Mouse (Mus musculus) heart, embryonic 12.5 days (tissue): ENCODE results near the gene Slc39a7. TPM values are rescaled to one million over a fixed set of nuclear protein-coding genes. Genes with fewer than 3 reads are reported as not detected.

Experiments used
- ATAC-seq: fragments of 200-750 bp; cut with Nextera tagmentation; 2 replicates; pipeline ENCODE4 v1.8.0; 2017; ENCODE audit warnings: moderate TSS enrichment, moderate library complexity; ENCODE audit not compliant: insufficient number of reproducible peaks, low FRiP score
- H3K27ac ChIP-seq: fragments of 300-500 bp; sonication (generic); 2 replicates; pipeline ENCODE4 v1.5.1; 2016; ENCODE audit warnings: mild to moderate bottlenecking, moderate library complexity; ENCODE audit not compliant: poor library complexity, severe bottlenecking
- H3K27me3 ChIP-seq: fragments of 300-500 bp; sonication (generic); replicated peaks from 2 replicates; pipeline ENCODE4 v1.6.1; 2016; ENCODE audit warnings: mild to moderate bottlenecking, moderate library complexity
- H3K36me3 ChIP-seq: fragments of 300-500 bp; sonication (generic); 2 replicates; pipeline ENCODE4 v1.6.1; 2016; ENCODE audit warnings: mild to moderate bottlenecking, moderate library complexity
- H3K4me1 ChIP-seq: fragments of 300-500 bp; sonication (generic); replicated peaks from 2 replicates; pipeline ENCODE4 v1.6.1; 2016; ENCODE audit warnings: mild to moderate bottlenecking
- H3K4me2 ChIP-seq: fragments of 300-500 bp; sonication (generic); 2 replicates; pipeline ENCODE4 v1.6.1; 2016; ENCODE audit warnings: mild to moderate bottlenecking, moderate library complexity
- H3K4me3 ChIP-seq: fragments of 300-500 bp; sonication (generic); 2 replicates; pipeline ENCODE4 v1.5.1; 2016; ENCODE audit warnings: mild to moderate bottlenecking
- H3K9ac ChIP-seq: fragments of 300-500 bp; sonication (generic); 2 replicates; pipeline ENCODE4 v1.6.1; 2016; ENCODE audit warnings: mild to moderate bottlenecking, moderate library complexity
- H3K9me3 ChIP-seq: fragments of 300-500 bp; sonication (generic); replicated peaks from 2 replicates; pipeline ENCODE4 v1.6.1; 2016; ENCODE audit warnings: mild to moderate bottlenecking, moderate library complexity
- WGBS: fragments of 180-500 bp; shearing (Covaris S2); methylation state at CpG from one replicate; pipeline ENCODE4 v1.1.7; 2016; 5-methylcytosine and 5-hydroxymethylcytosine counted together
- microRNA counts: library from miRNA; unstranded; fragments of <30 nt; microRNA quantifications from one replicate; lab custom pipeline; 2017
- microRNA-seq: library from miRNA; unstranded; fragments of <30 nt; microRNA quantifications from one replicate; pipeline ENCODE4, GENCODE M21; 2017
- polyA plus RNA-seq: library from polyadenylated mRNA; unstranded; fragments of >200 nt; fragmentation: Nextera tagmentation; extraction: Ambion mirVana; gene quantifications from 2 replicates; pipeline ENCODE4 v1.2.1, GENCODE M21; 2016

Slc39a7 gene
- polyA plus RNA-seq, 1 experiment from 2014 or later: 130 TPM

- H3K4me1 ChIP-seq: peaks cover 22% of the 10 kb centered on the region
- H3K27me3 ChIP-seq: peaks cover 57% of the 10 kb centered on the region
- WGBS: under 1% methylated on average over 17 of the region's 17 CpGs
- no peaks in the 10 kb centered on the region for H3K9me3 ChIP-seq
- peak; percentile 84 for ATAC-seq
- H3K27ac ChIP-seq: no peak overlapping the region
- H3K9ac ChIP-seq: no peak overlapping the region; the same call in 1 of the 2 replicates
- H3K4me2 ChIP-seq: peak overlapping the region; percentile 70
- H3K4me3 ChIP-seq: peak overlapping the region; percentile 42
- no peaks in the 10 kb centered on the region for H3K36me3 ChIP-seq
These were observed 52.9 kb downstream of the Slc39a7 start for GRCm38 (mm10) chr17:33978631-33979031.

MicroRNA genes within 50 kb of the gene (microRNA counts, 519-probe panel; counts per million panel counts)
- microRNA mmu-miR-219 (lab: Ali Mortazavi, UCI): not detected

Small RNA genes lying within 50 kb of the gene (microRNA-seq; reads per million reads assigned to microRNA genes)
- gene Mir219a-1: 0.71 reads per million
- not detected for gene Mir219c

Other genes starting within 250 kb of the Slc39a7 start
- gene Angptl4, start 249.9 kb downstream of the Slc39a7 start, polyA plus RNA-seq: 6.9 and 7.5 TPM in 2 replicates
- gene Kank3, start 221.2 kb downstream of the Slc39a7 start, polyA plus RNA-seq: 39.0 and 43.9 TPM in 2 replicates
- 570 and 574 TPM in 2 replicates for gene Rps28, start 207.1 kb downstream of the Slc39a7 start, polyA plus RNA-seq
- gene Ndufa7, start 207.1 kb downstream of the Slc39a7 start, polyA plus RNA-seq: 431 and 466 TPM in 2 replicates
- 41.5 and 43.8 TPM in 2 replicates for gene Cd320, start 188.6 kb downstream of the Slc39a7 start, polyA plus RNA-seq
- gene Gm7029, start 157.8 kb downstream of the Slc39a7 start, polyA plus RNA-seq: not detected in 2 replicates
- gene Kifc1, start 141.0 kb downstream of the Slc39a7 start, polyA plus RNA-seq: 3.5 and 5.5 TPM in 2 replicates
- gene Platr17, start 126.5 kb downstream of the Slc39a7 start, polyA plus RNA-seq: 0.24 and 0.29 TPM in 2 replicates
- gene Daxx, start 122.3 kb downstream of the Slc39a7 start, polyA plus RNA-seq: 36.8 and 39.0 TPM in 2 replicates
- gene Tapbp, start 115.8 kb downstream of the Slc39a7 start, polyA plus RNA-seq: 29.4 and 32.5 TPM in 2 replicates
- 17.0 and 17.7 TPM in 2 replicates for gene Zbtb22, start 115.8 kb downstream of the Slc39a7 start, polyA plus RNA-seq
- gene Rgl2, start 102.1 kb downstream of the Slc39a7 start, polyA plus RNA-seq: 46.3 and 48.4 TPM in 2 replicates
- gene Pfdn6, start 91.3 kb downstream of the Slc39a7 start, polyA plus RNA-seq: 127 and 129 TPM in 2 replicates
- 25.3 and 26.5 TPM in 2 replicates for gene Wdr46, start 91.0 kb downstream of the Slc39a7 start, polyA plus RNA-seq
- gene B3galt4, start 80.2 kb downstream of the Slc39a7 start, polyA plus RNA-seq: 7.2 and 7.4 TPM in 2 replicates
- 43.0 and 43.9 TPM in 2 replicates for gene Vps52, start 75.9 kb downstream of the Slc39a7 start, polyA plus RNA-seq
- gene Rps18, start 75.7 kb downstream of the Slc39a7 start, polyA plus RNA-seq: 850 and 856 TPM in 2 replicates
- gene H2-K1, start 31.3 kb downstream of the Slc39a7 start, polyA plus RNA-seq: 16.1 and 18.3 TPM in 2 replicates
- gene Ring1, start 7.0 kb downstream of the Slc39a7 start, polyA plus RNA-seq: 14.9 and 16.5 TPM in 2 replicates
- gene H2-Ke6, start 3.6 kb downstream of the Slc39a7 start, polyA plus RNA-seq: 46.7 and 48.0 TPM in 2 replicates
- 34.7 and 36.9 TPM in 2 replicates for gene Rxrb, start 130 bp upstream of the Slc39a7 start, polyA plus RNA-seq
- 0.48 and 0.83 TPM in 2 replicates for gene Col11a2, start 7.8 kb upstream of the Slc39a7 start, polyA plus RNA-seq
- gene H2-Oa, start 60.7 kb upstream of the Slc39a7 start, polyA plus RNA-seq: 0.26 and 0.37 TPM in 2 replicates
- gene H2-DMa, start 87.9 kb upstream of the Slc39a7 start, polyA plus RNA-seq: 3.9 and 7.8 TPM in 2 replicates
- 89.4 and 90.6 TPM in 2 replicates for gene Brd2, start 91.0 kb upstream of the Slc39a7 start, polyA plus RNA-seq
- gene H2-DMb2, start 111.6 kb upstream of the Slc39a7 start, polyA plus RNA-seq: 0.21 TPM in 1 of 2 replicates, not detected in the other
- gene H2-DMb1, start 121.4 kb upstream of the Slc39a7 start, polyA plus RNA-seq: 0.33 and 0.41 TPM in 2 replicates
- 1.1 TPM in 2 replicates for gene Tap1, start 155.9 kb upstream of the Slc39a7 start, polyA plus RNA-seq
- 0.59 and 0.91 TPM in 2 replicates for gene Psmb9, start 156.1 kb upstream of the Slc39a7 start, polyA plus RNA-seq
- 1.9 and 2.0 TPM in 2 replicates for gene Psmb8, start 166.0 kb upstream of the Slc39a7 start, polyA plus RNA-seq
- gene Tap2, start 171.8 kb upstream of the Slc39a7 start, polyA plus RNA-seq: 1.3 and 1.7 TPM in 2 replicates
- 0.15 TPM in 1 of 2 replicates, not detected in the other for gene H2-Ob, start 207.2 kb upstream of the Slc39a7 start, polyA plus RNA-seq
- gene H2-Ab1, start 226.0 kb upstream of the Slc39a7 start, polyA plus RNA-seq: 11.8 and 15.2 TPM in 2 replicates